Mouse (Mus musculus): ENCODE measurements around the gene Ccdc43. TPM values are rescaled to one million over a fixed set of nuclear protein-coding genes. Genes with fewer than 3 reads are reported as not detected.

The Ccdc43 gene
- total and polyA plus RNA-seq, 3 experiments: 43.4 to 56.4 (median 53.4) TPM

- Histone ChIP-seq H3K27me3 (replicated peaks) (peaks cover 69% of the 10 kb centered on the region), H3K36me3 (replicated peaks in 1 of 2; ENCODE audit: control insufficient read depth in 1 of 2, insufficient read depth in 1 of 2, low read length in 1 of 2) (no peaks in the 10 kb centered on the region), H3K4me3 (replicated peaks in 1 of 3; ENCODE audit: low read depth in 2 of 3, low read length in 2 of 3, poor library complexity in 1 of 3) (no peak overlapping the region), H3K9me3 (replicated peaks; ENCODE audit: low read length) (no peaks in the 10 kb centered on the region), H3K27ac (ENCODE audit: insufficient read depth, low read depth) (no peak overlapping the region), H3K79me2 (replicated peaks; ENCODE audit: control insufficient read depth, extremely low read depth, insufficient read depth, poor library complexity, severe bottlenecking) (no peaks in the 10 kb centered on the region), H3K4me2 (ENCODE audit: insufficient read depth, low read depth, poor library complexity, severe bottlenecking) (no peak overlapping the region), H3K4me1 (ENCODE audit: control insufficient read depth in 1 of 2, insufficient read depth in 2 of 2) (peaks cover 4 to 9% of the 10 kb centered on the region in 2 experiments), H3K9ac (ENCODE audit: insufficient read depth, low read depth) (no peak overlapping the region)
- DNase-seq (ENCODE audit: extremely low read depth): no peak
- in situ Hi-C loops (cut with MboI; ENCODE audit: low pct_ligation_motif_present, low pct_unique_long_range_greater_than_20kb, low sequenced_read_pairs) (no loop called here), dilution Hi-C loops (cut with MboI; ENCODE audit: extremely low pct_ligation_motif_present, extremely low pct_unique_long_range_greater_than_20kb, low sequenced_read_pairs) (no loop called here)
- no peak for TF ChIP-seq EP300 (IDR thresholded peaks at IDR 0.05; ENCODE audit: low read length)
- no peak for TF ChIP-seq JUND (conservative IDR thresholded peaks at IDR 0.05; ENCODE audit: low read depth, low read length)
- TF ChIP-seq PAX5 (IDR thresholded peaks at IDR 0.05; ENCODE audit: low read length): no peak
- no peak for TF ChIP-seq POLR2AphosphoS2 (IDR thresholded peaks at IDR 0.05; ENCODE audit: low read depth, low read length)
- TF ChIP-seq MAX (IDR thresholded peaks at IDR 0.05; ENCODE audit: low read length): no peak
- TF ChIP-seq CHD2 (IDR thresholded peaks at IDR 0.05; ENCODE audit: low read length): no peak
Observed at GRCm38 (mm10) chr11:102742066-102742465, 44.5 kb upstream of the Ccdc43 start.

DNA sequence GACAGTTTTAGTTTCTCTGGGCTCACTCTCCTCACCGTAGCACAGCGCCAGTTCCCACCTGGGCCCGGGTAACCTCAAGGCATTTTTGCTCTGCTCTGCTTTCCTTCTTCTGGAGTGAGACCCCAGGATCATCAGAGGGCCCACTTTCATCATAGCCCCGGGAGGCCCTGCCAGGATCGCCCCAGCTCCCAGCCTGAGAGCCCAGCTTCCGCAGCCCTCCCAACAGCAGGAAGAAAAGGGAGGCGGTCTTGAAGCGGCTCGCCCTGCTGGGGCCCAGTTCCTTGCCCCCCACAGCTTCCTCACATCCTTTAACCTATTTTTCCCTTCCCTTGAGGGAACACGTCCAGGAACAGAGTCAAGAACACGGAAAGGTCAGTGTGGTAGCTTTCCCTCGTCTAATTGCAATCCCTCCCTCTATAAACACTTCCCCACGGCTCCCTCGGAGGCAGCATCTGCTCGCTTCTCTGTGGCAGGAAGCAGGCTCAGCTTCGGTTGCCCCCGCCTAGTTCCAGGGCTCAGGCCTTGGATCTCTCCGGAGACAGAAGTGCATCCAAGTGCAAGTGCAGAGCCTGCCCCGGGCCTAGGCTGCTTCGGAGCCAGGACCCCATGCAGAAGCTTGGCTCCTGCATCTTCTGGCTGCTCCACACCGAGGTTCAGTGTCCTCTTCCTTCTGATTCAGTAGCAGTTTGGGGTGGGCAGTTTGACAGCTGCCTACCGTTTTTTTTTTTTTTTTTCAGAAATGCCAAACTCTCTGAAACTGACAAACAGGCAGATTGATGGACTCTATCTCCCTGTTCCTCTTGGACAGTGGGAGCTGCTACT lies 43.8 kb upstream of the Ccdc43 start:
- in situ Hi-C loops (cut with MboI; ENCODE audit: low pct_ligation_motif_present, low pct_unique_long_range_greater_than_20kb, low sequenced_read_pairs): no loop called here
- Histone ChIP-seq H3K4me1 (ENCODE audit: control insufficient read depth in 1 of 2, insufficient read depth in 2 of 2) (peaks cover 4 to 9% of the 10 kb centered on the region in 2 experiments), H3K9ac (ENCODE audit: insufficient read depth, low read depth) (no peak overlapping the region), H3K4me2 (ENCODE audit: insufficient read depth, low read depth, poor library complexity, severe bottlenecking) (no peak overlapping the region), H3K4me3 (replicated peaks in 1 of 3; ENCODE audit: low read depth in 2 of 3, low read length in 2 of 3, poor library complexity in 1 of 3) (no peak overlapping the region), H3K79me2 (replicated peaks; ENCODE audit: control insufficient read depth, extremely low read depth, insufficient read depth, poor library complexity, severe bottlenecking) (no peaks in the 10 kb centered on the region), H3K9me3 (replicated peaks; ENCODE audit: low read length) (no peaks in the 10 kb centered on the region), H3K36me3 (replicated peaks in 1 of 2; ENCODE audit: control insufficient read depth in 1 of 2, insufficient read depth in 1 of 2, low read length in 1 of 2) (no peaks in the 10 kb centered on the region), H3K27ac (ENCODE audit: insufficient read depth, low read depth) (no peak overlapping the region), H3K27me3 (replicated peaks) (peaks cover 75% of the 10 kb centered on the region)
- TF ChIP-seq E2F4 (IDR thresholded peaks at IDR 0.05; ENCODE audit: insufficient replicate concordance, low read depth, low read length): no peak
- TF ChIP-seq ZKSCAN1 (IDR thresholded peaks at IDR 0.05; ENCODE audit: borderline replicate concordance, low read depth, low read length): no peak
- peak; percentile 7; the same call in 1 of the 2 replicates for TF ChIP-seq ZNF384 (IDR thresholded peaks at IDR 0.05; ENCODE audit: low read depth, low read length)
- no peak for TF ChIP-seq ZMIZ1 (IDR thresholded peaks at IDR 0.05; ENCODE audit: low read depth, low read length)
- no peak for TF ChIP-seq IRF4 (IDR thresholded peaks at IDR 0.05; ENCODE audit: low read depth, low read length)
- DNase-seq (ENCODE audit: extremely low read depth): no peak
- dilution Hi-C loops (cut with MboI; ENCODE audit: extremely low pct_ligation_motif_present, extremely low pct_unique_long_range_greater_than_20kb, low sequenced_read_pairs): no loop called here

GRCm38 (mm10) chr11:102740634-102741033 lies 43.1 kb upstream of the Ccdc43 start:
- H3K27me3 ChIP-seq (replicated peaks): peaks cover 82% of the 10 kb centered on the region
- no peak overlapping the region for H3K4me3 ChIP-seq (replicated peaks in 1 of 3; ENCODE audit: low read depth in 2 of 3, low read length in 2 of 3, poor library complexity in 1 of 3)
- H3K4me1 ChIP-seq (ENCODE audit: control insufficient read depth in 1 of 2, insufficient read depth in 2 of 2): peaks cover 4 to 9% of the 10 kb centered on the region in 2 experiments
- in situ Hi-C loops (cut with MboI; ENCODE audit: low pct_ligation_motif_present, low pct_unique_long_range_greater_than_20kb, low sequenced_read_pairs): no loop called here
- H3K4me2 ChIP-seq (ENCODE audit: insufficient read depth, low read depth, poor library complexity, severe bottlenecking): no peak overlapping the region
- no peaks in the 10 kb centered on the region for H3K36me3 ChIP-seq (replicated peaks in 1 of 2; ENCODE audit: control insufficient read depth in 1 of 2, insufficient read depth in 1 of 2, low read length in 1 of 2)
- no peak for DNase-seq (ENCODE audit: extremely low read depth)
- H3K27ac ChIP-seq (ENCODE audit: insufficient read depth, low read depth): no peak overlapping the region
- dilution Hi-C loops (cut with MboI; ENCODE audit: extremely low pct_ligation_motif_present, extremely low pct_unique_long_range_greater_than_20kb, low sequenced_read_pairs): no loop called here
- H3K9ac ChIP-seq (ENCODE audit: insufficient read depth, low read depth): no peak overlapping the region
- TF ChIP-seq MEF2A (IDR thresholded peaks at IDR 0.05; ENCODE audit: borderline replicate concordance, low read depth, low read length) (no peak), CHD2 (IDR thresholded peaks at IDR 0.05; ENCODE audit: low read length) (no peak), POLR2A (IDR thresholded peaks at IDR 0.05; ENCODE audit: low read depth, low read length) (no peak), ZMIZ1 (IDR thresholded peaks at IDR 0.05; ENCODE audit: low read depth, low read length) (no peak), BHLHE40 (IDR thresholded peaks at IDR 0.05; ENCODE audit: low read depth, low read length) (no peak), MAZ (IDR thresholded peaks at IDR 0.05; ENCODE audit: low read depth, low read length) (no peak), UBTF (IDR thresholded peaks at IDR 0.05; ENCODE audit: low read depth, low read length) (no peak)
- H3K9me3 ChIP-seq (replicated peaks; ENCODE audit: low read length): no peaks in the 10 kb centered on the region
- no peaks in the 10 kb centered on the region for H3K79me2 ChIP-seq (replicated peaks; ENCODE audit: control insufficient read depth, extremely low read depth, insufficient read depth, poor library complexity, severe bottlenecking)
